Mouse (Mus musculus) megakaryocyte, embryonic 14.5 days (primary cell): ENCODE results near the gene R3hdm4.

Experiments used
- FLI1 ChIP-seq: IDR thresholded peaks from 2 replicates; pipeline ENCODE4 v1.6.1; 2012; ENCODE audit warnings: low read length, inconsistent platforms, mixed read lengths
- GATA1 ChIP-seq: IDR thresholded peaks from 3 replicates; pipeline ENCODE4 v1.6.1; 2012; ENCODE audit warnings: mixed read lengths, low read length, inconsistent platforms, borderline replicate concordance

DNA sequence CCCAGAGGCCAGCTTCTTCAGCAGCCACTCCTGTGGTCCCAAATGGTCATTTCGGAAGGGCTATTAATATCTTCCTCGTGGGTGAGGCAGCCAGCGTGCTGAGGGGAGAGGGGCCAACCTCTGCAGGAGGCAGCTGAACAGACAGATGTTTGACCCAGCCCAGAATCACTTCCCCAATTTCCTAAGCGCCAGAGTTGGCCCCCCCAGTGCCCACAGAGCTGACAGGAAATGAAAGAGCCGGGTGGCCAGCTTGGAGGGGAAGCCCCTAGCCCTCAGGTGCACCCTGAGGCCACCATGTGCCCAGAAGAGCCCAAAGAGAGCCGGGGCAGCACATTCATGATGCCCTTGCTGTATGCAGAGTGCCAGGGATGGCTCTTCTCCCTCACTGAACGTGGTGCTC lies 19.7 kb upstream of the R3hdm4 start:
- TF ChIP-seq GATA1 (no peak), FLI1 (no peak)
